Mouse (Mus musculus) ovary, postnatal 10 days (tissue): ENCODE measurements around the gene Zfp617.
"Not testable (repeated sequence)": the region's sequence is repeated elsewhere in the genome, so short reads cannot be mapped to it uniquely, and the experiment has no call there.

Source experiments
- DNase-seq: peaks from one replicate; pipeline ENCODE4 v3.0.0; 2022; ENCODE audit warnings: low spot score

The Zfp617 gene

GRCm38 (mm10) chr8:71952489-71952888 lies 44.1 kb downstream of the Zfp617 start:
- no peak for DNase-seq

GRCm38 (mm10) chr8:71952961-71953700 lies 44.7 kb downstream of the Zfp617 start:
- DNase-seq: not testable (repeated sequence)

GRCm38 (mm10) chr8:71954666-71955065 lies 46.2 kb downstream of the Zfp617 start:
- DNase-seq: no peak

GRCm38 (mm10) chr8:71960483-71960882 lies 52.0 kb downstream of the Zfp617 start:
- no peak for DNase-seq

- no peak for DNase-seq
Observed at GRCm38 (mm10) chr8:71961796-71962195, 53.4 kb downstream of the Zfp617 start.

GRCm38 (mm10) chr8:71964051-71964450 lies 55.6 kb downstream of the Zfp617 start:
- DNase-seq: no peak

- no peak for DNase-seq
Observed at GRCm38 (mm10) chr8:71965166-71965565, 56.7 kb downstream of the Zfp617 start.

- DNase-seq: no peak
Observed at GRCm38 (mm10) chr8:71966411-71966810, 58.0 kb downstream of the Zfp617 start.

- no peak for DNase-seq
Observed at GRCm38 (mm10) chr8:71967261-71967660, 58.8 kb downstream of the Zfp617 start.

GRCm38 (mm10) chr8:71968100-71968499 lies 59.7 kb downstream of the Zfp617 start:
- no peak for DNase-seq

GRCm38 (mm10) chr8:71968636-71969035 lies 60.2 kb downstream of the Zfp617 start:
- no peak for DNase-seq

- DNase-seq: no peak
Observed at GRCm38 (mm10) chr8:71971945-71972344, 63.5 kb downstream of the Zfp617 start.

- no peak for DNase-seq
Observed at GRCm38 (mm10) chr8:71974211-71974610, 65.8 kb downstream of the Zfp617 start.

GRCm38 (mm10) chr8:71981032-71981431 lies 72.6 kb downstream of the Zfp617 start:
- DNase-seq: no peak

- DNase-seq: no peak
Observed at GRCm38 (mm10) chr8:71981456-71981855, 73.0 kb downstream of the Zfp617 start.
